Mouse (Mus musculus) adrenal gland, postnatal 25 days (tissue): Measurements from ENCODE around the gene Fkbp3. TPM values are rescaled to one million over a fixed set of nuclear protein-coding genes. Genes with fewer than 3 reads are reported as not detected.

ENCODE experiments used
- DNase-seq: peaks from one replicate; pipeline ENCODE4 v3.0.0; 2021; ENCODE audit warnings: mixed read lengths
- total RNA-seq: library from RNA; stranded (reverse); gene quantifications from 2 replicates; pipeline ENCODE4 v1.2.3, GENCODE M21; 2021

Fkbp3 gene
- total RNA-seq, 1 experiment from 2014 or later: 113 TPM

GRCm38 (mm10) chr12:65035839-65036189 is 38.0 kb downstream of the Fkbp3 start:
- no peak for DNase-seq

DNA sequence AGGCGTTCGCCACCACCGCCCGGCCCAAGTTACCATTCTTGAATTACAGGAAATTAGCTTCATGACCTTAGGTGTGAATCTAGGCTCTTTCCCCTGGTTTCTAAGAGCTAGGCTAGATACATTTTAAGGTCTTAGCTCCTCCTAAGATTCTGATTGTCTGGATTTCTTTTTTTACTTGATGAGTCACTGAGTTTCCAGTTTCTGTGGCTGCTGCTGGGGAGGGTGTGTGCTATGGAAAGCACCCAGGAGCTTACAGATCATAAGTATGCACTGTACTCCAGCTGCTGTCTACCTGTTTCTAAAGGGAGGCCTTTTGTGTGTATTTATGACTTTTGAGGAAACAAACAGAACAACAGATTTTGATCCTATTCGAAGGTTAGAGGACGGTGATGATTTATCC is 51.0 kb downstream of the Fkbp3 start:
- no peak for DNase-seq

Other genes with a start within 250 kb of the Fkbp3 start
- 5.1 and 8.2 TPM in 2 replicates for gene Gm527, start 156.1 kb downstream of the Fkbp3 start, total RNA-seq
- gene Klhl28, start 108.5 kb downstream of the Fkbp3 start, total RNA-seq: 13.0 and 14.5 TPM in 2 replicates
- gene Togaram1, start 108.2 kb downstream of the Fkbp3 start, total RNA-seq: 36.8 and 37.1 TPM in 2 replicates
- gene Prpf39, start 37.7 kb downstream of the Fkbp3 start, total RNA-seq: 48.9 and 49.2 TPM in 2 replicates
- gene Fancm, start 1.6 kb upstream of the Fkbp3 start, total RNA-seq: 14.5 and 17.6 TPM in 2 replicates
- 2.0 and 3.4 TPM in 2 replicates for gene Mis18bp1, start 98.6 kb upstream of the Fkbp3 start, total RNA-seq
- not detected in 2 replicates for gene Wdr20rt, start 151.5 kb upstream of the Fkbp3 start, total RNA-seq